Mouse (Mus musculus): ENCODE measurements around the gene Rnf121. TPM values are rescaled to one million over a fixed set of nuclear protein-coding genes. Genes with fewer than 3 reads are reported as not detected.

The Rnf121 gene
- polyA plus RNA-seq, 1 experiment from 2014 or later = 17.3 TPM

DNA sequence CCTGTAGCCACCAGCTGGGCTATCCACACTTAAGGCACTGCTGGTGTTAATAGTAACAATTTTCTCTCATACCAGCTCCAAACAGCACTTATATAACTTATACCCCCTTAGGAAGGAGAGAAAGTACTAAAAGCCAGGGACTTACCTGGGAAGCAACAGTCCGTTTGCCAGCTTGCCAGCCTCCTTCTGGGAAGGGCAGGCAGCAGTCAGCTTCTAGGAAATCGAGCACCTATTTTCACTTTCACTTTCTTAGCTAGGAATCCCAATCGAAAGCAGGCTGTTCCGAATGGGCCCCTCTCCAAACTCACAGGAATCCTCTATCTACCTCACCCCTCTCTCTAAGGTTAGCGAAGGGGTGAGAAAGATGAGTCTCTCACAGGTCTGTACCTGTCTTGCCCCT is 47.8 kb downstream of the Rnf121 start:
- Histone ChIP-seq H3K9me3 (replicated peaks; ENCODE audit: control insufficient read depth, low read length) (no peaks in the 10 kb centered on the region), H3K36me3 (ENCODE audit: control insufficient read depth, insufficient read depth) (peaks cover 51% of the 10 kb centered on the region), H3K9ac (ENCODE audit: low read length) (peak overlapping the region; percentile 53; the same call in 1 of the 2 replicates), H3K27me3 (ENCODE audit: control insufficient read depth, insufficient read depth, low read length) (no peaks in the 10 kb centered on the region), H3K4me1 (ENCODE audit: control insufficient read depth, insufficient read depth, low read length) (peaks cover 15% of the 10 kb centered on the region), H3K4me3 (ENCODE audit: low read length) (peak overlapping the region; percentile 15; the same call in 1 of the 2 replicates), H3K27ac (ENCODE audit: low read length) (peak overlapping the region; percentile 60), H3K4me2 (ENCODE audit: low read depth, low read length) (peak overlapping the region; percentile 27)
- ATAC-seq (replicated peaks; ENCODE audit: extremely low read depth, insufficient read depth, low FRiP score) = no peak
- WGBS = 71% methylated on average over 5 of the region's 5 CpGs

DNA sequence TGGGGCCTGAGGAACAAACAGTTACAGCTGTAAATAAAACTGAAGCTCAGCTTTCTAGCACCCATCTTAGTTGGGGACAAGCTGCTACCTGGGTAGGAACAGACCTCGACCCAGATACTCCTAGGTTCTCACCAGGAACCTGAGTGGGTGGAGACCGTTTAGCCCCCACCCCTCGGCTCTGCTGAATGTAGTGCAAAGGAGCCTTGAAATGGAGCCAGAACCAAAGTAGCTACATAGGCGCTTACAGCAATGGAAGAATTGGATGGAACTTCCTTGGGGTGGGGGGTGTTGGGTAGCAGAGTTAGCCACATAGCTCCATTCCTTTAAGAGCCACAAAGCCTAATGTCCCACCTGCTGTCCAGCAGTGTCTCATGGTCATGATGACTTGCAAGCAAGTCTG is 48.3 kb downstream of the Rnf121 start:
- Histone ChIP-seq H3K9ac (ENCODE audit: low read length) (peak overlapping the region; percentile 53; the same call in 1 of the 2 replicates), H3K36me3 (ENCODE audit: control insufficient read depth, insufficient read depth) (peaks cover 51% of the 10 kb centered on the region), H3K27ac (ENCODE audit: low read length) (peak overlapping the region; percentile 60)

GRCm38 (mm10) chr7:102014995-102015394 is 50.3 kb downstream of the Rnf121 start:
- no peak overlapping the region for H3K9ac ChIP-seq (ENCODE audit: low read length)
- no peak overlapping the region for H3K27ac ChIP-seq (ENCODE audit: low read length)
- H3K4me1 ChIP-seq (ENCODE audit: control insufficient read depth, insufficient read depth, low read length) = peaks cover 15% of the 10 kb centered on the region
- no peak overlapping the region for H3K4me3 ChIP-seq (ENCODE audit: low read length)
- H3K27me3 ChIP-seq (ENCODE audit: control insufficient read depth, insufficient read depth, low read length) = no peaks in the 10 kb centered on the region
- WGBS = 93% methylated on average over 2 of the region's 2 CpGs
- no peak overlapping the region for H3K4me2 ChIP-seq (ENCODE audit: low read depth, low read length)
- peaks cover 63% of the 10 kb centered on the region for H3K36me3 ChIP-seq (ENCODE audit: control insufficient read depth, insufficient read depth)
- no peaks in the 10 kb centered on the region for H3K9me3 ChIP-seq (replicated peaks; ENCODE audit: control insufficient read depth, low read length)
- ATAC-seq (replicated peaks; ENCODE audit: extremely low read depth, insufficient read depth, low FRiP score) = no peak

More for the DNA sequence above, 48.3 kb downstream of the Rnf121 start:
- Histone ChIP-seq H3K9me3 (replicated peaks; ENCODE audit: control insufficient read depth, low read length) (no peaks in the 10 kb centered on the region), H3K4me2 (ENCODE audit: low read depth, low read length) (peak overlapping the region; percentile 27), H3K4me3 (ENCODE audit: low read length) (no peak overlapping the region; the same call in 1 of the 2 replicates), H3K4me1 (ENCODE audit: control insufficient read depth, insufficient read depth, low read length) (peaks cover 15% of the 10 kb centered on the region), H3K27me3 (ENCODE audit: control insufficient read depth, insufficient read depth, low read length) (no peaks in the 10 kb centered on the region)
- 85% methylated on average over 4 of the region's 4 CpGs for WGBS
- no peak for ATAC-seq (replicated peaks; ENCODE audit: extremely low read depth, insufficient read depth, low FRiP score)

DNA sequence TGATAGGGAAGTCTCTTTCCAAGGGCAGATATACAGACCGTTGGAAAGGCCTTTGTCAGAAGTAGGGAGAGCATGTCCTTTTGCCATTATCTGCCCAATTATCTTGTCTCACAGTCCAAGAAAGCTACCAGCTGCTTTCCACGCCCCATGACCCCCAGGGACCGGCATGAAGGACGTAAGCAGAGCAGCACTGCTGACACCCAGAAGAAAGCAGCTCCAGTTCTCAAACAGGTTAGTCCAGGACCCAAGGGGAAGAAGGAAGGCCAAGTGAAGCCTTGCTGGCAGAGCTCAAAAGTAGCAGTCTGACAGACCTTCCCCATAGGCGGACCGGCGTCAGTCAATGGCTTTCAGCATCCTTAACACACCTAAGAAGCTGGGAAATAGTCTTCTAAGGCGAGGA is 51.9 kb downstream of the Rnf121 start:
- no peak overlapping the region for H3K4me3 ChIP-seq (ENCODE audit: low read length)
- H3K9ac ChIP-seq (ENCODE audit: low read length) = no peak overlapping the region
- no peak for ATAC-seq (replicated peaks; ENCODE audit: extremely low read depth, insufficient read depth, low FRiP score)
- H3K9me3 ChIP-seq (replicated peaks; ENCODE audit: control insufficient read depth, low read length) = no peaks in the 10 kb centered on the region
- no peaks in the 10 kb centered on the region for H3K27me3 ChIP-seq (ENCODE audit: control insufficient read depth, insufficient read depth, low read length)
- 83% methylated on average over 8 of the region's 8 CpGs for WGBS
- peaks cover 14% of the 10 kb centered on the region for H3K4me1 ChIP-seq (ENCODE audit: control insufficient read depth, insufficient read depth, low read length)
- no peak overlapping the region for H3K27ac ChIP-seq (ENCODE audit: low read length)
- peaks cover 77% of the 10 kb centered on the region for H3K36me3 ChIP-seq (ENCODE audit: control insufficient read depth, insufficient read depth)
- H3K4me2 ChIP-seq (ENCODE audit: low read depth, low read length) = no peak overlapping the region

DNA sequence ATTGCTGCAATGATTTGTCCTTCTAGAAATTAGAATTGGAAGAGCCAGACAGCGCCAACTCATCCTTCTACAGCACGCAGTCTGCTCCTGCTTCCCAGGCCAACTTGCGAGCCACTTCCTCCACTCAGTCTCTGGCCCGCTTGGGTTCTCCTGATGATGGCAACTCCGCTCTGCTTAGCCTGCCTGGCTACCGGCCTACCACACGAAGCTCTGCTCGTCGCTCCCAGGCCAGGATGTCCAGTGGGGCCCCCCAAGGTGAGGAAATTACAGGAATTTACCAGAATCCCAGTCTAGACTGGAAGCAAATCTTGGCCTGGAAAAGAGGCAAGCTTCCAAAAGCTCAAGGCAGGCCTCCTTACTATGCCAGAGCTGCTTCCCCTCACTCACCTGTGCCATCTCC is 53.4 kb downstream of the Rnf121 start:
- Histone ChIP-seq H3K27ac (ENCODE audit: low read length) (no peak overlapping the region), H3K9ac (ENCODE audit: low read length) (no peak overlapping the region), H3K9me3 (replicated peaks; ENCODE audit: control insufficient read depth, low read length) (no peaks in the 10 kb centered on the region), H3K4me1 (ENCODE audit: control insufficient read depth, insufficient read depth, low read length) (no peaks in the 10 kb centered on the region), H3K27me3 (ENCODE audit: control insufficient read depth, insufficient read depth, low read length) (no peaks in the 10 kb centered on the region), H3K36me3 (ENCODE audit: control insufficient read depth, insufficient read depth) (peaks cover 89% of the 10 kb centered on the region), H3K4me2 (ENCODE audit: low read depth, low read length) (no peak overlapping the region), H3K4me3 (ENCODE audit: low read length) (no peak overlapping the region)
- WGBS = 88% methylated on average over 9 of the region's 9 CpGs
- ATAC-seq (replicated peaks; ENCODE audit: extremely low read depth, insufficient read depth, low FRiP score) = no peak

GRCm38 (mm10) chr7:102006520-102006919 is 58.7 kb downstream of the Rnf121 start:
- WGBS = 73% methylated on average over 1 of the region's 1 CpGs
- no peaks in the 10 kb centered on the region for H3K27me3 ChIP-seq (ENCODE audit: control insufficient read depth, insufficient read depth, low read length)

GRCm38 (mm10) chr7:102000921-102001630 is 64.2 kb downstream of the Rnf121 start:
- WGBS = 85% methylated on average over 26 of the region's 26 CpGs

More at GRCm38 (mm10) chr7:102006520-102006919, 58.7 kb downstream of the Rnf121 start:
- Histone ChIP-seq H3K36me3 (ENCODE audit: control insufficient read depth, insufficient read depth) (peaks cover 73% of the 10 kb centered on the region), H3K4me3 (ENCODE audit: low read length) (no peak overlapping the region), H3K9me3 (replicated peaks; ENCODE audit: control insufficient read depth, low read length) (no peaks in the 10 kb centered on the region), H3K27ac (ENCODE audit: low read length) (no peak overlapping the region), H3K4me2 (ENCODE audit: low read depth, low read length) (no peak overlapping the region), H3K4me1 (ENCODE audit: control insufficient read depth, insufficient read depth, low read length) (no peaks in the 10 kb centered on the region), H3K9ac (ENCODE audit: low read length) (no peak overlapping the region)
- no peak for ATAC-seq (replicated peaks; ENCODE audit: extremely low read depth, insufficient read depth, low FRiP score)

GRCm38 (mm10) chr7:102000296-102000695 is 65.0 kb downstream of the Rnf121 start:
- no peaks in the 10 kb centered on the region for H3K27me3 ChIP-seq (ENCODE audit: control insufficient read depth, insufficient read depth, low read length)
- no peaks in the 10 kb centered on the region for H3K9me3 ChIP-seq (replicated peaks; ENCODE audit: control insufficient read depth, low read length)
- no peak overlapping the region for H3K27ac ChIP-seq (ENCODE audit: low read length)
- H3K4me1 ChIP-seq (ENCODE audit: control insufficient read depth, insufficient read depth, low read length) = no peaks in the 10 kb centered on the region
- ATAC-seq (replicated peaks; ENCODE audit: extremely low read depth, insufficient read depth, low FRiP score) = no peak
- no peak overlapping the region for H3K9ac ChIP-seq (ENCODE audit: low read length)
- 88% methylated on average over 8 of the region's 8 CpGs for WGBS
- H3K36me3 ChIP-seq (ENCODE audit: control insufficient read depth, insufficient read depth) = peaks cover 77% of the 10 kb centered on the region
- no peak overlapping the region for H3K4me3 ChIP-seq (ENCODE audit: low read length)
- H3K4me2 ChIP-seq (ENCODE audit: low read depth, low read length) = no peak overlapping the region

More at GRCm38 (mm10) chr7:102000921-102001630, 64.2 kb downstream of the Rnf121 start:
- Histone ChIP-seq H3K4me1 (ENCODE audit: control insufficient read depth, insufficient read depth, low read length) (no peaks in the 10 kb centered on the region), H3K4me2 (ENCODE audit: low read depth, low read length) (no peak overlapping the region), H3K27ac (ENCODE audit: low read length) (no peak overlapping the region), H3K9me3 (replicated peaks; ENCODE audit: control insufficient read depth, low read length) (no peaks in the 10 kb centered on the region), H3K27me3 (ENCODE audit: control insufficient read depth, insufficient read depth, low read length) (no peaks in the 10 kb centered on the region), H3K9ac (ENCODE audit: low read length) (no peak overlapping the region), H3K4me3 (ENCODE audit: low read length) (no peak overlapping the region), H3K36me3 (ENCODE audit: control insufficient read depth, insufficient read depth) (peaks cover 76% of the 10 kb centered on the region)
- no peak for ATAC-seq (replicated peaks; ENCODE audit: extremely low read depth, insufficient read depth, low FRiP score)

DNA sequence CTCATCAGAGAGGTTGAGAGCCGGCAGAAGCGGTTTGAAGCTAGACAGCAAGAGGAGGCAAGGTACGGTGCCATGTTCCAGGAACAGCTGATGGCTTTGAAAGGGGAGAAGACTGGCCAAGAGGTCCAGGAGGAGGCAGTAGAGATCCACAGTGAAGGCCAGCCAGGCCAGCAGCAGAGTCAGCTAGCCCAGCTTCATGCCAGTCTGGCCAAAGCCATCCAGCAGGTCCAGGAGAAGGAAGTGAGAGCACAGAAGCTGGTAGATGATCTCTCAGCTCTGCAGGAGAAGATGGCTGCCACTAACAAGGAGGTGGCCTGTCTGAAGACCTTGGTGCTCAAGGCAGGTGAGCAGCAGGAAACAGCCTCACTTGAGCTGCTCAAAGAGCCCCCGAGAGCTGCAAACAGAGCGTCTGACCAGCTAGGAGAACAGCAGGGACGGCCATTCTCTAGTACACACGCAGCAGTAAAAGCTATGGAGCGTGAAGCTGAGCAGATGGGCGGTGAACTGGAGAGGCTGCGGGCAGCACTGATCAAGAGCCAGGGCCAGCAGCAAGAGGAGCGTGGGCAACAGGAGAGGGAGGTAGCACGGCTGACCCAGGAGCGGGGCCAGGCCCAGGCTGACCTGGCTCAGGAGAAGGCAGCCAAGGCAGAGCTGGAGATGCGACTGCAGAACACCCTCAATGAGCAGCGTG is 65.7 kb downstream of the Rnf121 start:
- H3K27ac ChIP-seq (ENCODE audit: low read length) = no peak overlapping the region
- no peak overlapping the region for H3K4me3 ChIP-seq (ENCODE audit: low read length)
- H3K36me3 ChIP-seq (ENCODE audit: control insufficient read depth, insufficient read depth) = peaks cover 78% of the 10 kb centered on the region
- 90% methylated on average over 15 of the region's 15 CpGs for WGBS
- no peak for ATAC-seq (replicated peaks; ENCODE audit: extremely low read depth, insufficient read depth, low FRiP score)
- no peaks in the 10 kb centered on the region for H3K27me3 ChIP-seq (ENCODE audit: control insufficient read depth, insufficient read depth, low read length)
- no peaks in the 10 kb centered on the region for H3K9me3 ChIP-seq (replicated peaks; ENCODE audit: control insufficient read depth, low read length)
- H3K4me1 ChIP-seq (ENCODE audit: control insufficient read depth, insufficient read depth, low read length) = no peaks in the 10 kb centered on the region
- H3K9ac ChIP-seq (ENCODE audit: low read length) = no peak overlapping the region
- no peak overlapping the region for H3K4me2 ChIP-seq (ENCODE audit: low read depth, low read length)
